Comparison of ENCODE assay signal across 24 mouse cellular contexts in the genomic region with DNA sequence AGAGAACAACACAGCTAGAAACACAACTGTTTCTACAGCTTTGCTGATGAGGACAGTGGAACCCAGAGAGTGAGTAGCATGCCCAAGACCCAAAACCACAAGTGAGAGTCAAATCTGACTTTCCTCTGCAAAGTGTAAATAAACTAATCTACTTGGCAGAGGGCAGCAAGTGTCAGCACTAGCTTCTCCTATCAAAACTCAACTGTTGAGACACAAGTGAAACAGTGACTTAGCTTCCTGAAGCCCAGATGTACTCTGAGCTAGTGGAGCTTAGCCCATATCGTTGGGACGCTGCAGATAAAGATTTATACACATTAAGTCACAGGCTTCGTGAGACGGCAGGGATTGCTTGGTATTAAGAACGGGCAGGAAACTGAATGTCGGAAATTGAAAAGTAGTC.
DNase-seq lines count a peak whose midpoint lies in the region; ATAC-seq and TF ChIP-seq lines count a peak whose summit lies in the region.
"Had no signal": no experiment of that assay in that cellular context is flagged by ENCODE, and none has a peak within 500 bp of the region (broad histone marks: within the 10 kb centered on the region; RNA-seq: fewer than 3 reads in every experiment).

No protein-coding gene starts in this region.

- H3K27me3 ChIP-seq in kidney, postnatal 0 days (ENCODE audit: insufficient read depth, low read length) = no peaks in the 10 kb centered on the region
- H3K27me3 ChIP-seq in forebrain, embryonic 10.5 days (ENCODE audit: poor library complexity, severe bottlenecking) = no peaks in the 10 kb centered on the region
- H3K27me3 ChIP-seq: CH12.LX; embryonic facial prominence, embryonic 12.5 days; forebrain, embryonic 12.5 days had no signal

- peaks cover 19% of the 10 kb centered on the region; the same call in 1 of the 2 replicates for H3K4me1 ChIP-seq in kidney, postnatal 0 days (replicated peaks; ENCODE audit: insufficient read depth, low read length)
- H3K4me1 ChIP-seq in forebrain, embryonic 10.5 days = peaks cover 79% of the 10 kb centered on the region

- H3K36me3 ChIP-seq in kidney, postnatal 0 days (ENCODE audit: insufficient read depth, low read length) = no peaks in the 10 kb centered on the region
- H3K36me3 ChIP-seq in forebrain, embryonic 10.5 days (replicated peaks) = no peaks in the 10 kb centered on the region
- H3K36me3 ChIP-seq: embryonic facial prominence, embryonic 10.5 days; embryonic facial prominence, embryonic 12.5 days; forebrain, embryonic 12.5 days; G1E had no signal

- no peak overlapping the region for H3K4me2 ChIP-seq in kidney, postnatal 0 days (ENCODE audit: low read length)
- H3K4me2 ChIP-seq: embryonic facial prominence, embryonic 12.5 days; forebrain, embryonic 12.5 days had no signal

- H3K4me3 ChIP-seq in kidney, postnatal 0 days (replicated peaks; ENCODE audit: low read depth, low read length) = no peak overlapping the region
- no peak overlapping the region for H3K4me3 ChIP-seq in forebrain, embryonic 10.5 days
- H3K4me3 ChIP-seq: embryonic facial prominence, embryonic 10.5 days; embryonic facial prominence, embryonic 12.5 days; forebrain, embryonic 12.5 days had no signal

- no peak for ATAC-seq in kidney, postnatal 0 days (replicated peaks; ENCODE audit: low FRiP score, low read depth)
- ATAC-seq in megakaryocyte progenitor cell, adult 5-6 weeks (replicated peaks; ENCODE audit: poor library complexity) = peak; percentile 60
- ATAC-seq: CD4-positive, CD25-positive, alpha-beta regulatory T cell, adult 4 months; forebrain, embryonic 14.5 days; forebrain, embryonic 16.5 days had no signal

- DNase-seq in kidney, postnatal 0 days (ENCODE audit: low spot score) = peak; percentile 31
- no peak for DNase-seq in kidney, adult 11 months
- peak; percentile 17 for DNase-seq in yolk sac, embryonic 10.5 days (ENCODE audit: low spot score)
- DNase-seq in urinary bladder, postnatal 14 days (ENCODE audit: low spot score) = no peak
- no peak for DNase-seq in forebrain, embryonic 10.5 days (ENCODE audit: extremely low spot score, low spot score)
- DNase-seq: adrenal gland, adult 2 months; adrenal gland, postnatal 10 days; adrenal gland, postnatal 25 days; B cell, adult 2 months; cerebellum, adult 11 months; cerebellum, adult 18-20 months; cerebellum, adult 8-10 months; cerebellum, adult 9-11 months; cerebellum, postnatal 14 days; cerebellum, postnatal 36 days had no signal

- H3K9ac ChIP-seq in kidney, postnatal 0 days (ENCODE audit: low read depth, low read length) = no peak overlapping the region
- H3K9ac ChIP-seq: embryonic facial prominence, embryonic 12.5 days; forebrain, embryonic 12.5 days had no signal

- TF ChIP-seq CTCF in kidney, postnatal 0 days (IDR thresholded peaks at IDR 0.05; ENCODE audit: low read depth) = no peak

- H3K9me3 ChIP-seq in kidney, postnatal 0 days (replicated peaks; ENCODE audit: low read length) = no peaks in the 10 kb centered on the region
- H3K9me3 ChIP-seq in forebrain, embryonic 10.5 days = peaks cover 3% of the 10 kb centered on the region; the same call in 1 of the 2 replicates
- H3K9me3 ChIP-seq: embryonic facial prominence, embryonic 10.5 days; embryonic facial prominence, embryonic 12.5 days; forebrain, embryonic 12.5 days had no signal

- H3K27ac ChIP-seq in kidney, postnatal 0 days = no peak overlapping the region
- no peak overlapping the region for H3K27ac ChIP-seq in forebrain, embryonic 10.5 days
- H3K27ac ChIP-seq: embryonic facial prominence, embryonic 10.5 days; embryonic facial prominence, embryonic 12.5 days; forebrain, embryonic 12.5 days had no signal

- 23% methylated on average over 6 of the region's 6 CpGs for WGBS in kidney, postnatal 0 days
- WGBS in forebrain, embryonic 10.5 days = 86% methylated on average over 6 of the region's 6 CpGs

Comparison
In these comparisons a context has a peak if more than half of its experiments do, and no peak if none do; other contexts are left out.
1. DNase-seq: peak in kidney, postnatal 0 days (single experiment) and yolk sac, embryonic 10.5 days (single experiment); none in kidney, adult 11 months (single experiment), urinary bladder, postnatal 14 days (single experiment) and forebrain, embryonic 10.5 days (single experiment).